Mouse (Mus musculus) embryonic facial prominence, embryonic 11.5 days (tissue): ENCODE measurements around the gene Mrpl14. TPM values are rescaled to one million over a fixed set of nuclear protein-coding genes. Genes with fewer than 3 reads are reported as not detected.

Experiments
- ATAC-seq: fragments of 200-750 bp; cut with Nextera tagmentation; replicated peaks from 2 replicates; pipeline ENCODE4 v1.8.0; 2017; ENCODE audit warnings: low read depth; ENCODE audit not compliant: insufficient number of reproducible peaks, low FRiP score, low TSS enrichment
- DNase-seq: peaks from one replicate; pipeline ENCODE4 v3.0.0-alpha.2; 2015; ENCODE audit warnings: low spot score
- H3K27ac ChIP-seq: fragments of 300-500 bp; sonication (generic); replicated peaks from 2 replicates; pipeline ENCODE4 v1.5.1; 2014; ENCODE audit warnings: mild to moderate bottlenecking, low read depth, low read length, control low read depth
- H3K27me3 ChIP-seq: fragments of 300-500 bp; sonication (generic); 2 replicates; pipeline ENCODE4 v1.6.1; 2014; ENCODE audit warnings: mild to moderate bottlenecking, low read length, moderate library complexity, mixed read lengths; ENCODE audit not compliant: control insufficient read depth, insufficient read depth
- H3K36me3 ChIP-seq: fragments of 300-500 bp; sonication (generic); replicated peaks from 2 replicates; pipeline ENCODE4 v1.6.1; 2014; ENCODE audit warnings: low read depth, mild to moderate bottlenecking, low read length, moderate library complexity, mixed read lengths; ENCODE audit not compliant: control insufficient read depth, insufficient read depth
- H3K4me1 ChIP-seq: fragments of 300-500 bp; sonication (generic); 2 replicates; pipeline ENCODE4 v1.6.1; 2014; ENCODE audit warnings: low read length, mixed read lengths; ENCODE audit not compliant: control insufficient read depth, insufficient read depth
- H3K4me2 ChIP-seq: fragments of 300-500 bp; sonication (generic); 2 replicates; pipeline ENCODE4 v1.6.1; 2014; ENCODE audit warnings: low read depth, mild to moderate bottlenecking, control low read depth, low read length, moderate library complexity
- H3K4me3 ChIP-seq: fragments of 300-500 bp; sonication (generic); 2 replicates; pipeline ENCODE4 v1.5.1; 2014; ENCODE audit warnings: low read depth, low read length, control low read depth
- H3K9ac ChIP-seq: fragments of 300-500 bp; sonication (generic); replicated peaks from 2 replicates; pipeline ENCODE4 v1.6.1; 2014; ENCODE audit warnings: mild to moderate bottlenecking, control low read depth, low read length
- H3K9me3 ChIP-seq: fragments of 300-500 bp; sonication (generic); replicated peaks from 2 replicates; pipeline ENCODE4 v1.6.1; 2016; ENCODE audit warnings: mild to moderate bottlenecking, low read length, inconsistent platforms, mixed read lengths; ENCODE audit not compliant: control insufficient read depth
- WGBS: fragments of 180-500 bp; shearing (Covaris S2); extraction: QIAGEN DNeasy Blood & Tissue Kit; methylation state at CpG from one replicate; pipeline ENCODE4 v1.1.7; 2014; 5-methylcytosine and 5-hydroxymethylcytosine counted together
- polyA plus RNA-seq: library from polyadenylated mRNA; unstranded; fragments of >200 nt; fragmentation: Nextera tagmentation; extraction: Ambion mirVana; gene quantifications from 2 replicates; pipeline ENCODE4 v1.2.1, GENCODE M21; 2014

The Mrpl14 gene
- polyA plus RNA-seq, 1 experiment from 2014 or later = 127 TPM

DNA sequence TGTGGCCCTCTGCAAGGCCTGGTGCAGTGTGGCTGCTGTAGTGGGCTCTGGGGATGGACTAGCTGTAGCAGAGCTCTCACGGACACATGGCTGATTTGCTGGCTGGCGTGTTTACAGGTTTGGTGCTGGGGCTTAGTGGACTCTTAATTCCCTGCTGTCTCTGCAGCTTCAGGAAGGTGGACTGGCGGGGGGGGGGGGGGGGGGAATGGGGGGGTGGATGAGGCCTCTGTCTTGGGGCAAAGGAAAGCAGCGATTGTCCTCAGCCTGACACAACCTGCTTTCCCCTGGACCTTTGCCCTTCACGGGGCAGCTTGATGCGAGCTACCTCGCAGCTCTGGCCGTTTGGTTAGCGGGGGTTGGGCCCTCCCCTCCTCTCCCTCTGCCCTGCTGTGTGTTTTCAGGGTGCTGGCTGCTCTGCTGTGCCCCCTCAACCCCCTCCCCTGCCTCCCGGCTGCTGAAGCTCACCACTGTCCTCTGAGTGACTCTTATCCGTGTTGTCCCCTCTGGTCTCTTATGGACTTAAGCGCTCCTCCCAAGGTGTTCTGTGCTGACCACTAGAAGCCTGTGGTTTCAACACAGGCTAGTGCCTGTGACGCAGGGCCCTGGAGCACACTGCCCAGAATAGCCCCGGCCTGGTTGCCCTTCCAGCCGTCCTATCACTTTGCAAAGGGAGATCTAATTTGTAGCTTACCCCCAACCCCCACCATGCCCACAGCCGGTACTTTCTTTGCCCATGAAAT is 14.5 kb downstream of the Mrpl14 start:
- H3K36me3 ChIP-seq = 0 out of 2 replicates have a peak, but pooled peaks cover 5% of the 10 kb centered on the region
- WGBS = 44% methylated on average over 10 of the region's 16 CpGs
- H3K27ac ChIP-seq = no peak overlapping the region
- no peak overlapping the region for H3K9ac ChIP-seq
- no peak overlapping the region for H3K4me3 ChIP-seq
- DNase-seq = no peak
- no peaks in the 10 kb centered on the region; the same call in 1 of the 2 replicates for H3K4me1 ChIP-seq
- H3K9me3 ChIP-seq = no peaks in the 10 kb centered on the region
- ATAC-seq = no peak
- H3K27me3 ChIP-seq = no peaks in the 10 kb centered on the region
- no peak overlapping the region for H3K4me2 ChIP-seq

DNA sequence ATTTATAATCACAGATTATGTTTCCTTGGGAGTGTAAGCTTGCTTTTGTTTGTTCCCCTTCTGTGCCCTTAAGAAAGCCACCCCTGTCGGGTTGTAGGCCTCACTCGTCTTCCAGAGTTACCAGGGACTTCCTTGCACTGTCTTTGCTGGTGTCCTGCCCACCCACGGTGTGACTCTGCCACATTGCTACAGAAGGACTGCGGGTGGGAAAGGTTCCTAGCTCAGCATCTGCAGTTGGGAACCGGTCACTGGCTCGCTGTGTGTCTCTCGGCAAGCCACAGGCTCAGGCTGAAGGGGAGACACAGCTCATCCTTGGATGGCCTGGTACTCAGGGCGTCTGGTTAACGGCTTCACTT is 15.1 kb downstream of the Mrpl14 start:
- Histone ChIP-seq H3K4me3 (no peak overlapping the region), H3K9me3 (no peaks in the 10 kb centered on the region), H3K9ac (no peak overlapping the region), H3K4me2 (no peak overlapping the region), H3K36me3 (0 out of 2 replicates have a peak, but pooled peaks cover 5% of the 10 kb centered on the region), H3K27ac (no peak overlapping the region), H3K4me1 (no peaks in the 10 kb centered on the region; the same call in 1 of the 2 replicates), H3K27me3 (no peaks in the 10 kb centered on the region)
- no peak for ATAC-seq
- DNase-seq = no peak
- WGBS = 67% methylated on average over 9 of the region's 9 CpGs

DNA sequence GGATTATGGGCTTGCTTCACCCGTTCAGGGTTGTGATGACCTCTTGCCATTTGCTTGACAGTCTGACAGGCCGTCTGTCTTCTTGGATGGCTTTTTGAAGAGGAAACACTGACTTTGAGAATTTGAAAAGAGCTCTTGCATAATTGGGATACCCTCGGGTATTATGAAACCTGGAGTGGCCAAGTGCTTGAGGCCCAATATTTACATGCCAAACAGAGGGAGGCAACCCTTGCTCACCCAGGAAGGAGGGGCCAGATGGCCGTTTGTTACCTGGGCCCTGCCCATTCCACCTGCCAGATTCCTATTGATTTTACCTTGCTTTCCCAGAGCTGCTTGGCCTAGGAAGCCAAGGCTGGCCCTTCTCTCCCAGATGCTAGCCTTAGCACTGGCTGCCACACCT is 16.1 kb downstream of the Mrpl14 start:
- Histone ChIP-seq H3K27me3 (no peaks in the 10 kb centered on the region), H3K9me3 (no peaks in the 10 kb centered on the region), H3K4me1 (no peaks in the 10 kb centered on the region; the same call in 1 of the 2 replicates), H3K4me3 (no peak overlapping the region), H3K4me2 (no peak overlapping the region), H3K36me3 (0 out of 2 replicates have a peak, but pooled peaks cover 5% of the 10 kb centered on the region), H3K9ac (no peak overlapping the region), H3K27ac (no peak overlapping the region)
- no peak for ATAC-seq
- 61% methylated on average over 4 of the region's 4 CpGs for WGBS
- no peak for DNase-seq

DNA sequence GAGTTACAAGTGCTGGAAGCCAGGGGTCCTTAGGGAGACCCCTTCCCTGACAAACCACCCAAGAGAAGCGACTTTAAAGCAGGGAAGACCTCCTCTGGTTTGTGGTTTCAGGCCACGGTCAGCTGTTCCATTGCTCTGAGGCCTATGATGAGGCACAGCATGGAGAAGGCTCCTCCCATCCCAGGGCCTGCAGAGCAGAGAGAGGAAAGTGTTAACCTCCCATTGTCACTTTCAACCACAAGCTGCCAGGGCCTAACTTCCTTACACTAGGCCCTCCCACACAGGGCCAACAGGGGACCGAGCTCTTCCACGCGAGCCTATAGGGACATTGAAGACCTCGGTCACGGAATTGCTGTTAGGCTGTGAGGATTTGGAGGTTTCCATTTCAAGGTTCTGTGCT is 17.1 kb downstream of the Mrpl14 start:
- no peak for ATAC-seq
- H3K4me1 ChIP-seq = no peaks in the 10 kb centered on the region; the same call in 1 of the 2 replicates
- 72% methylated on average over 7 of the region's 7 CpGs for WGBS

DNA sequence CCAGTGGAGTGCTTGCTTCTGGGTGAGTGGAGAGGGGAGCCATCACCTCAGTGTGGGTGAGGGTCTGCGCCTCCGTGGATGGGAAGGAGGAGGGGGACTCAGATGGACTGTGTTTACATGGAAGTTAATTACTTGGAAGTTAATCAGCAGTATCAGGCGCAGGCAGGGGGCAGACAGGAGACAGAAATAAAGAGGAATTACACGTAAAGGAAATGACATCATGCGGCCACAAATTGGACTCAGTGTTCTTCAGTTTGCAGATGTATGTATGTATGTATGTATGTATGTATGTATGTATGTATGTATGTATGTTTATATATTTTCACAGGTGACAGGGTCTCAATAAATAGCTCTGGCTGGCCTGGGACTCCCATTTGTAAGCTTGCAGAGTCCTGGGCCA is 20.7 kb downstream of the Mrpl14 start:
- ATAC-seq (no peak), DNase-seq (no peak)
- WGBS = 71% methylated on average over 5 of the region's 5 CpGs
- Histone ChIP-seq H3K36me3 (no peaks in the 10 kb centered on the region), H3K4me3 (no peak overlapping the region), H3K9me3 (no peaks in the 10 kb centered on the region), H3K27ac (no peak overlapping the region), H3K4me2 (no peak overlapping the region), H3K9ac (no peak overlapping the region), H3K27me3 (no peaks in the 10 kb centered on the region), H3K4me1 (no peaks in the 10 kb centered on the region)

More for the DNA sequence above, 17.1 kb downstream of the Mrpl14 start:
- H3K9ac ChIP-seq = no peak overlapping the region
- no peaks in the 10 kb centered on the region for H3K9me3 ChIP-seq
- H3K4me2 ChIP-seq = no peak overlapping the region
- no peak overlapping the region for H3K27ac ChIP-seq
- 0 out of 2 replicates have a peak, but pooled peaks cover 5% of the 10 kb centered on the region for H3K36me3 ChIP-seq
- no peaks in the 10 kb centered on the region for H3K27me3 ChIP-seq
- no peak for DNase-seq
- no peak overlapping the region for H3K4me3 ChIP-seq

DNA sequence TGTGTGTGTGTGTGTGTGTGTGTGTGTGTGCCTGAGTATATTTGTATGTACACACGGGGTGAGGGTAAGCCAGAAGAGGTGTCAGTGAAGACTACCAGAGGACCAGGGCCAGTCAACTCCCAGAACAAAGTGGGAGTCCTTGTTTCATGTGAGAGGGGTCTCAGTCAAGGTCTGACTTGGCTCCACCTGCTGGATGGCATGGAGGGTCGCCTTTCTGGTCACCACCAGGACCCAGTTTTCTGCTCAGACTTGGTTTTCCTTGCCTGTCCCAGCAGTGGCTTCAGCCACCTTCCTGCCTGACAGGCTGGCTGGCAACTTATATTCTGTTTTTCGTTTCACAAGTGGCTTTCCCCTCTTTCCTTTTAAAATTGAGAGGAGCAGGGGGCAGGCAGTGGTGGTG is 21.3 kb downstream of the Mrpl14 start:
- WGBS = 41% methylated on average over 3 of the region's 3 CpGs
- Histone ChIP-seq H3K4me2 (no peak overlapping the region), H3K9ac (no peak overlapping the region), H3K27ac (no peak overlapping the region), H3K27me3 (no peaks in the 10 kb centered on the region), H3K4me3 (no peak overlapping the region), H3K4me1 (no peaks in the 10 kb centered on the region), H3K36me3 (no peaks in the 10 kb centered on the region), H3K9me3 (no peaks in the 10 kb centered on the region)
- DNase-seq (peak; percentile 40), ATAC-seq (no peak)

DNA sequence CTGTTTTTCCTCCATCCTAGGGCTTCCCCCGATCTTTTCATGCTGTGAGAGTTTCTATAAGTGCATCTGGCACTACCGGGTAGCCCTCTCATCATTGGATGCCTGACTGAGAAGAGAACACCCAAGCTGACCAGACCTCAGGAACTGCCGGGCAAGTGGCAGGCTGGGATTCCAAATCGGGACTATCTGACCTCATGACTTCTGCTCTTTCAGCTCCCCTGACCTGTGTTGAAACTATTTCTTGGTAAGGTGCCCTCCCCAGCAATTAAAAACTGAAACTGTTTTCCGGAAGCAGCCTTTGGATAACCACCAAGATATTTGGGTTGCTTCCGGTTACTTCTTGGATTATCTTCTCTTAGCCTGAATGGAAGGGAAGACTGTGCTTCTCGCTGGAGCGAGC is 22.1 kb downstream of the Mrpl14 start:
- Histone ChIP-seq H3K36me3 (no peaks in the 10 kb centered on the region), H3K4me1 (no peaks in the 10 kb centered on the region), H3K27me3 (no peaks in the 10 kb centered on the region), H3K27ac (no peak overlapping the region), H3K9me3 (no peaks in the 10 kb centered on the region), H3K4me2 (no peak overlapping the region), H3K4me3 (no peak overlapping the region), H3K9ac (no peak overlapping the region)
- DNase-seq (no peak), ATAC-seq (no peak)
- 85% methylated on average over 8 of the region's 8 CpGs for WGBS

DNA sequence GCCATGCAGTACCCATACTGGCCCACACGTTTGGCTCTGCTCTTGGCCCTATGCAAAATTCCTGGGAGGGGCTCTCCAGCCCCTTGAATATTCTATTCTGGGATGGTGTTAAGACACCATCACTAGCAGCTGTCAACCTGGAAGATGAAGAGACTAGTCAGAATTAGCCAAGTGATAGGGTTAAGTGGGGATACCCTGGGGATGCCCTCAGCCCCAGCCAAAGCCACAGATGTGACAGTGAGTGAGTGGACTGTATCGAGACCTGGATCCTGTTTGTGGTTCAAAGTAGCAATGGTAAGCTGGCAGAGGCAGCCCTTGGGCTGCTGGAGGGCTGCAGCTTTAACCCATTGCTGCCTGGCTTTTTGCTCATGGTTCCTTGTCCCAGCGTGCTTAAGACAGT is 23.7 kb downstream of the Mrpl14 start:
- 40% methylated on average over 3 of the region's 3 CpGs for WGBS
- no peaks in the 10 kb centered on the region for H3K36me3 ChIP-seq
- no peak for ATAC-seq

More for the DNA sequence above, 23.7 kb downstream of the Mrpl14 start:
- Histone ChIP-seq H3K4me1 (no peaks in the 10 kb centered on the region), H3K4me3 (no peak overlapping the region), H3K4me2 (no peak overlapping the region), H3K9ac (no peak overlapping the region), H3K27me3 (no peaks in the 10 kb centered on the region), H3K27ac (no peak overlapping the region), H3K9me3 (no peaks in the 10 kb centered on the region)
- DNase-seq = no peak
